Mouse (Mus musculus): ENCODE data around the gene Midn. TPM values are rescaled to one million over a fixed set of nuclear protein-coding genes. Genes with fewer than 3 reads are reported as not detected.

Gene Midn
- total RNA-seq, 2 experiments from 2014 or later = 18.2 to 20.1 TPM

Other genes with a start within 250 kb of the Midn start
Only the 30 nearest of the 32 such genes appear.
- gene Gm26602, start 237.4 kb upstream of the Midn start, total RNA-seq (2015; ENCODE audit: low replicate concordance) = not detected in 2 replicates
- gene Gm26602, start 237.4 kb upstream of the Midn start, total RNA-seq (2017; ENCODE audit: low replicate concordance) = 22.8 TPM in 1 of 2 replicates, not detected in the other
- not detected in 2 replicates for gene Kiss1r, start 231.3 kb upstream of the Midn start, total RNA-seq (2015; ENCODE audit: low replicate concordance)
- not detected in 2 replicates for gene Kiss1r, start 231.3 kb upstream of the Midn start, total RNA-seq (2017; ENCODE audit: low replicate concordance)
- gene R3hdm4, start 227.1 kb upstream of the Midn start, total RNA-seq (2015; ENCODE audit: low replicate concordance) = 60.2 and 65.4 TPM in 2 replicates
- gene R3hdm4, start 227.1 kb upstream of the Midn start, total RNA-seq (2017; ENCODE audit: low replicate concordance) = 37.4 and 45.8 TPM in 2 replicates
- 4.2 and 9.7 TPM in 2 replicates for gene Arid3a, start 221.2 kb upstream of the Midn start, total RNA-seq (2015; ENCODE audit: low replicate concordance)
- gene Arid3a, start 221.2 kb upstream of the Midn start, total RNA-seq (2017; ENCODE audit: low replicate concordance) = 4.8 and 8.6 TPM in 2 replicates
- 4.0 and 10.1 TPM in 2 replicates for gene Wdr18, start 188.1 kb upstream of the Midn start, total RNA-seq (2015; ENCODE audit: low replicate concordance)
- gene Wdr18, start 188.1 kb upstream of the Midn start, total RNA-seq (2017; ENCODE audit: low replicate concordance) = 0.98 and 4.6 TPM in 2 replicates
- not detected in 2 replicates for gene Grin3b, start 177.6 kb upstream of the Midn start, total RNA-seq (2015; ENCODE audit: low replicate concordance)
- gene Grin3b, start 177.6 kb upstream of the Midn start, total RNA-seq (2017; ENCODE audit: low replicate concordance) = not detected in 2 replicates
- 57.0 and 78.9 TPM in 2 replicates for gene Tmem259, start 163.9 kb upstream of the Midn start, total RNA-seq (2015; ENCODE audit: low replicate concordance)
- gene Tmem259, start 163.9 kb upstream of the Midn start, total RNA-seq (2017; ENCODE audit: low replicate concordance) = 49.2 and 51.1 TPM in 2 replicates
- gene Cnn2, start 159.7 kb upstream of the Midn start, total RNA-seq (2015; ENCODE audit: low replicate concordance) = 20.1 and 39.6 TPM in 2 replicates
- gene Cnn2, start 159.7 kb upstream of the Midn start, total RNA-seq (2017; ENCODE audit: low replicate concordance) = 18.2 and 26.3 TPM in 2 replicates
- gene Abca7, start 151.8 kb upstream of the Midn start, total RNA-seq (2015; ENCODE audit: low replicate concordance) = 44.0 and 58.4 TPM in 2 replicates
- 58.6 and 71.8 TPM in 2 replicates for gene Abca7, start 151.8 kb upstream of the Midn start, total RNA-seq (2017; ENCODE audit: low replicate concordance)
- 23.4 and 23.9 TPM in 2 replicates for gene Arhgap45, start 131.6 kb upstream of the Midn start, total RNA-seq (2015; ENCODE audit: low replicate concordance)
- gene Arhgap45, start 131.6 kb upstream of the Midn start, total RNA-seq (2017; ENCODE audit: low replicate concordance) = 16.0 and 28.8 TPM in 2 replicates
- gene Polr2e, start 108.5 kb upstream of the Midn start, total RNA-seq (2015; ENCODE audit: low replicate concordance) = 18.4 and 20.5 TPM in 2 replicates
- 14.6 and 28.4 TPM in 2 replicates for gene Polr2e, start 108.5 kb upstream of the Midn start, total RNA-seq (2017; ENCODE audit: low replicate concordance)
- gene Gpx4, start 101.1 kb upstream of the Midn start, total RNA-seq (2015; ENCODE audit: low replicate concordance) = 371 and 490 TPM in 2 replicates
- 239 and 372 TPM in 2 replicates for gene Gpx4, start 101.1 kb upstream of the Midn start, total RNA-seq (2017; ENCODE audit: low replicate concordance)
- 19.5 and 21.8 TPM in 2 replicates for gene Sbno2, start 42.7 kb upstream of the Midn start, total RNA-seq (2015; ENCODE audit: low replicate concordance)
- 34.3 and 36.1 TPM in 2 replicates for gene Sbno2, start 42.7 kb upstream of the Midn start, total RNA-seq (2017; ENCODE audit: low replicate concordance)
- 224 and 296 TPM in 2 replicates for gene Stk11, start 32.5 kb upstream of the Midn start, total RNA-seq (2015; ENCODE audit: low replicate concordance)
- 440 and 520 TPM in 2 replicates for gene Stk11, start 32.5 kb upstream of the Midn start, total RNA-seq (2017; ENCODE audit: low replicate concordance)
- 89.3 and 94.8 TPM in 2 replicates for gene Atp5d, start 9.6 kb upstream of the Midn start, total RNA-seq (2015; ENCODE audit: low replicate concordance)
- 19.4 and 39.9 TPM in 2 replicates for gene Atp5d, start 9.6 kb upstream of the Midn start, total RNA-seq (2017; ENCODE audit: low replicate concordance)
- gene Cbarp, start 7.4 kb upstream of the Midn start, total RNA-seq (2015; ENCODE audit: low replicate concordance) = not detected in 2 replicates
- not detected in 2 replicates for gene Cbarp, start 7.4 kb upstream of the Midn start, total RNA-seq (2017; ENCODE audit: low replicate concordance)
- gene Cirbp, start 17.7 kb downstream of the Midn start, total RNA-seq (2015; ENCODE audit: low replicate concordance) = 10.1 and 19.7 TPM in 2 replicates
- 33.5 and 39.6 TPM in 2 replicates for gene Cirbp, start 17.7 kb downstream of the Midn start, total RNA-seq (2017; ENCODE audit: low replicate concordance)
- not detected in 2 replicates for gene 1600002K03Rik, start 24.7 kb downstream of the Midn start, total RNA-seq (2015; ENCODE audit: low replicate concordance)
- not detected in 2 replicates for gene 1600002K03Rik, start 24.7 kb downstream of the Midn start, total RNA-seq (2017; ENCODE audit: low replicate concordance)
- not detected in 2 replicates for gene Efna2, start 31.2 kb downstream of the Midn start, total RNA-seq (2015; ENCODE audit: low replicate concordance)
- not detected in 2 replicates for gene Efna2, start 31.2 kb downstream of the Midn start, total RNA-seq (2017; ENCODE audit: low replicate concordance)
- gene Mum1, start 78.2 kb downstream of the Midn start, total RNA-seq (2015; ENCODE audit: low replicate concordance) = 26.3 and 59.5 TPM in 2 replicates
- 65.3 and 74.2 TPM in 2 replicates for gene Mum1, start 78.2 kb downstream of the Midn start, total RNA-seq (2017; ENCODE audit: low replicate concordance)
- 87.6 and 109 TPM in 2 replicates for gene Ndufs7, start 100.8 kb downstream of the Midn start, total RNA-seq (2015; ENCODE audit: low replicate concordance)
- 43.9 and 66.0 TPM in 2 replicates for gene Ndufs7, start 100.8 kb downstream of the Midn start, total RNA-seq (2017; ENCODE audit: low replicate concordance)
- gene Gamt, start 112.7 kb downstream of the Midn start, total RNA-seq (2015; ENCODE audit: low replicate concordance) = 1.4 TPM in 1 of 2 replicates, not detected in the other
- not detected in 2 replicates for gene Gamt, start 112.7 kb downstream of the Midn start, total RNA-seq (2017; ENCODE audit: low replicate concordance)
- 35.6 and 83.6 TPM in 2 replicates for gene Dazap1, start 113.2 kb downstream of the Midn start, total RNA-seq (2015; ENCODE audit: low replicate concordance)
- 72.0 and 102 TPM in 2 replicates for gene Dazap1, start 113.2 kb downstream of the Midn start, total RNA-seq (2017; ENCODE audit: low replicate concordance)
- gene Rps15, start 144.2 kb downstream of the Midn start, total RNA-seq (2015; ENCODE audit: low replicate concordance) = 689 and 862 TPM in 2 replicates
- gene Rps15, start 144.2 kb downstream of the Midn start, total RNA-seq (2017; ENCODE audit: low replicate concordance) = 557 and 668 TPM in 2 replicates
- not detected in 2 replicates for gene Apc2, start 147.7 kb downstream of the Midn start, total RNA-seq (2015; ENCODE audit: low replicate concordance)
- gene Apc2, start 147.7 kb downstream of the Midn start, total RNA-seq (2017; ENCODE audit: low replicate concordance) = 0.13 TPM in 1 of 2 replicates, not detected in the other
- gene 2310011J03Rik, start 172.3 kb downstream of the Midn start, total RNA-seq (2015; ENCODE audit: low replicate concordance) = 7.2 and 13.4 TPM in 2 replicates
- gene 2310011J03Rik, start 172.3 kb downstream of the Midn start, total RNA-seq (2017; ENCODE audit: low replicate concordance) = 6.1 and 10.8 TPM in 2 replicates
- not detected in 2 replicates for gene Pcsk4, start 181.2 kb downstream of the Midn start, total RNA-seq (2015; ENCODE audit: low replicate concordance)
- gene Pcsk4, start 181.2 kb downstream of the Midn start, total RNA-seq (2017; ENCODE audit: low replicate concordance) = 1.0 TPM in 1 of 2 replicates, not detected in the other
- gene Reep6, start 181.7 kb downstream of the Midn start, total RNA-seq (2015; ENCODE audit: low replicate concordance) = 17.2 and 22.3 TPM in 2 replicates
- gene Reep6, start 181.7 kb downstream of the Midn start, total RNA-seq (2017; ENCODE audit: low replicate concordance) = 16.8 and 18.2 TPM in 2 replicates
- gene Adamtsl5, start 200.1 kb downstream of the Midn start, total RNA-seq (2015; ENCODE audit: low replicate concordance) = 0.84 TPM in 1 of 2 replicates, not detected in the other
- 0.13 and 30.2 TPM in 2 replicates for gene Adamtsl5, start 200.1 kb downstream of the Midn start, total RNA-seq (2017; ENCODE audit: low replicate concordance)
- not detected in 2 replicates for gene Plk5, start 208.2 kb downstream of the Midn start, total RNA-seq (2015; ENCODE audit: low replicate concordance)
- not detected in 2 replicates for gene Plk5, start 208.2 kb downstream of the Midn start, total RNA-seq (2017; ENCODE audit: low replicate concordance)